ENCODE assay signal across 8 mouse cellular contexts in genomic region chr6:126642856-126643321, GRCm38 (mm10). TPM values are rescaled to one million over a fixed set of nuclear protein-coding genes. Genes with fewer than 3 reads are reported as not detected.
DNase-seq lines count a peak whose midpoint lies in the region; ATAC-seq and TF ChIP-seq lines count a peak whose summit lies in the region.

No protein-coding gene starts in this region.

- DNase-seq in adrenal gland, postnatal 14 days: peak; percentile 11
- DNase-seq in adrenal gland, postnatal 4 days (ENCODE audit: low spot score in 2 of 2): no peak
- peak; percentile 55 for DNase-seq in limb, embryonic 10.5 days (ENCODE audit: low spot score)
- no peak for DNase-seq in MN1 (ENCODE audit: low spot score)

- no peaks in the 10 kb centered on the region for H3K9me3 ChIP-seq in forebrain, embryonic 13.5 days (replicated peaks)
- H3K9me3 ChIP-seq in intestine, postnatal 0 days (ENCODE audit: control insufficient read depth): no peaks in the 10 kb centered on the region
- H3K9me3 ChIP-seq in limb, embryonic 10.5 days (replicated peaks): no peaks in the 10 kb centered on the region
- no peaks in the 10 kb centered on the region for H3K9me3 ChIP-seq in neural tube, embryonic 14.5 days (ENCODE audit: control insufficient read depth, low read length)

- no peak overlapping the region for H3K27ac ChIP-seq in brown adipose tissue, adult 24 weeks (replicated peaks; ENCODE audit: low read depth, low read length)
- H3K27ac ChIP-seq in forebrain, embryonic 13.5 days: no peak overlapping the region
- no peak overlapping the region for H3K27ac ChIP-seq in intestine, postnatal 0 days (ENCODE audit: low read depth, low read length)
- no peak overlapping the region for H3K27ac ChIP-seq in limb, embryonic 10.5 days
- H3K27ac ChIP-seq in neural tube, embryonic 14.5 days (ENCODE audit: low read depth, low read length): no peak overlapping the region

- TF ChIP-seq CTCF in intestine, postnatal 0 days (IDR thresholded peaks at IDR 0.05; ENCODE audit: low read depth): peak; percentile 50

- H3K9ac ChIP-seq in forebrain, embryonic 13.5 days: peak overlapping the region; percentile 50
- no peak overlapping the region for H3K9ac ChIP-seq in intestine, postnatal 0 days (ENCODE audit: low read depth, low read length)
- H3K9ac ChIP-seq in neural tube, embryonic 14.5 days (replicated peaks; ENCODE audit: low read depth, low read length): no peak overlapping the region

- no peaks in the 10 kb centered on the region for H3K36me3 ChIP-seq in forebrain, embryonic 13.5 days (ENCODE audit: poor library complexity, severe bottlenecking)
- no peaks in the 10 kb centered on the region for H3K36me3 ChIP-seq in intestine, postnatal 0 days (ENCODE audit: control insufficient read depth, insufficient read depth)
- no peaks in the 10 kb centered on the region for H3K36me3 ChIP-seq in limb, embryonic 10.5 days
- no peaks in the 10 kb centered on the region for H3K36me3 ChIP-seq in neural tube, embryonic 14.5 days (ENCODE audit: control insufficient read depth, insufficient read depth, low read length)

- H3K4me3 ChIP-seq in brown adipose tissue, adult 24 weeks (ENCODE audit: insufficient read depth, low read depth, low read length): peak overlapping the region; percentile 13; the same call in 1 of the 2 replicates
- peak overlapping the region; percentile 57 for H3K4me3 ChIP-seq in forebrain, embryonic 13.5 days
- peak overlapping the region; percentile 42 for H3K4me3 ChIP-seq in intestine, postnatal 0 days (ENCODE audit: low read depth, low read length)
- peak overlapping the region; percentile 60 for H3K4me3 ChIP-seq in limb, embryonic 10.5 days
- peak overlapping the region; percentile 57 for H3K4me3 ChIP-seq in neural tube, embryonic 14.5 days (ENCODE audit: low read depth, low read length)

- WGBS in forebrain, embryonic 13.5 days: under 1% methylated on average over 36 of the region's 36 CpGs
- 2% methylated on average over 36 of the region's 36 CpGs for WGBS in intestine, postnatal 0 days
- under 1% methylated on average over 36 of the region's 36 CpGs for WGBS in limb, embryonic 10.5 days
- WGBS in neural tube, embryonic 14.5 days: under 1% methylated on average over 36 of the region's 36 CpGs

- peaks cover 4% of the 10 kb centered on the region; the same call in 1 of the 2 replicates for H3K4me1 ChIP-seq in brown adipose tissue, adult 24 weeks (ENCODE audit: control insufficient read depth, insufficient read depth, insufficient read length, low read length)
- H3K4me1 ChIP-seq in forebrain, embryonic 13.5 days: peaks cover 24% of the 10 kb centered on the region
- 0 out of 2 replicates have a peak, but pooled peaks cover 5% of the 10 kb centered on the region for H3K4me1 ChIP-seq in intestine, postnatal 0 days (replicated peaks; ENCODE audit: control insufficient read depth, insufficient read depth, low read length)
- H3K4me1 ChIP-seq in limb, embryonic 10.5 days: peaks cover 38% of the 10 kb centered on the region
- peaks cover 15% of the 10 kb centered on the region for H3K4me1 ChIP-seq in neural tube, embryonic 14.5 days (ENCODE audit: control insufficient read depth, insufficient read depth, low read length)

- no peak for ATAC-seq in forebrain, embryonic 13.5 days
- no peak for ATAC-seq in intestine, postnatal 0 days
- ATAC-seq in neural tube, embryonic 14.5 days (ENCODE audit: low read depth): no peak

- peaks cover 65% of the 10 kb centered on the region for H3K27me3 ChIP-seq in forebrain, embryonic 13.5 days
- H3K27me3 ChIP-seq in intestine, postnatal 0 days (replicated peaks; ENCODE audit: control insufficient read depth, insufficient read depth, low read length): peaks cover 76% of the 10 kb centered on the region
- H3K27me3 ChIP-seq in limb, embryonic 10.5 days (ENCODE audit: low read depth, poor library complexity, severe bottlenecking): peaks cover 98% of the 10 kb centered on the region
- H3K27me3 ChIP-seq in neural tube, embryonic 14.5 days (ENCODE audit: control insufficient read depth, insufficient read depth, low read length): peaks cover 17% of the 10 kb centered on the region

- H3K4me2 ChIP-seq in forebrain, embryonic 13.5 days: peak overlapping the region; percentile 99
- H3K4me2 ChIP-seq in intestine, postnatal 0 days (replicated peaks; ENCODE audit: low read depth): peak overlapping the region; percentile 73
- H3K4me2 ChIP-seq in neural tube, embryonic 14.5 days (ENCODE audit: low read depth, low read length): peak overlapping the region; percentile 99

RNA-seq across cellular contexts. Expression of gene Kcna1, which starts 3.3 kb away (rescaled TPM):
- 2.8 and 3.6 TPM in 2 replicates for total RNA-seq in adrenal gland, postnatal 14 days (2021)
- 1 to 10 TPM; 2.8 to 3.5 TPM for total RNA-seq in adrenal gland, postnatal 4 days (2021)
- polyA plus RNA-seq in brown adipose tissue, adult 24 weeks (2012; ENCODE audit: insufficient read depth, insufficient read length, missing spikeins): 0.92 and 1.8 TPM in 2 replicates
- polyA plus RNA-seq in forebrain, embryonic 13.5 days (2015; fragmentation: Nextera tagmentation; extraction: Ambion mirVana): 2.1 and 3.5 TPM in 2 replicates
- polyA plus RNA-seq in intestine, postnatal 0 days (2015; fragmentation: Nextera tagmentation; extraction: Ambion mirVana): 0.10 and 0.16 TPM in 2 replicates
- 0.30 and 0.99 TPM in 2 replicates for polyA plus RNA-seq in limb, embryonic 10.5 days (2016; fragmentation: Nextera tagmentation; extraction: Ambion mirVana)
- 3.1 and 3.4 TPM in 2 replicates for polyA plus RNA-seq in neural tube, embryonic 14.5 days (2014; fragmentation: Nextera tagmentation; extraction: Ambion mirVana)

Comparison
In these comparisons a context has a peak if more than half of its experiments do, and no peak if none do; other contexts are left out.
1. DNase-seq: peak in adrenal gland, postnatal 14 days (single experiment) and limb, embryonic 10.5 days (single experiment); none in adrenal gland, postnatal 4 days (0 of 2) and MN1 (single experiment).
2. Peak in every context shown above with its lines, with median percentiles within 50 percentile points of each other: H3K4me3 ChIP-seq and H3K4me2 ChIP-seq.